Mouse (Mus musculus) liver, adult 2 months (tissue): ENCODE measurements around the gene Atp6v1g3. TPM values are rescaled to one million over a fixed set of nuclear protein-coding genes. Genes with fewer than 3 reads are reported as not detected.

Experiments used
- DNase-seq: peaks from one replicate; pipeline ENCODE4 v3.0.0-alpha.2; 2011; ENCODE audit warnings: low read depth, low spot score; ENCODE audit errors: extremely low read depth
- H3K27ac ChIP-seq: fragments of 200-500 bp; replicated peaks from 2 replicates; pipeline ENCODE4 v1.5.1; 2012; ENCODE audit warnings: low read depth, mild to moderate bottlenecking, control low read depth, inconsistent platforms, low read length; ENCODE audit not compliant: insufficient read depth
- H3K27me3 ChIP-seq: fragments of 200-500 bp; 2 replicates; pipeline ENCODE4 v1.6.1; 2012; ENCODE audit warnings: mild to moderate bottlenecking, moderate library complexity, low read length, inconsistent platforms; ENCODE audit not compliant: control insufficient read depth, insufficient read depth
- H3K36me3 ChIP-seq: fragments of 200-500 bp; 2 replicates; pipeline ENCODE4 v1.6.1; 2012; ENCODE audit warnings: low read length, inconsistent platforms; ENCODE audit not compliant: control insufficient read depth, insufficient read depth
- H3K4me1 ChIP-seq: fragments of 200-500 bp; 2 replicates; pipeline ENCODE4 v1.6.1; 2011; ENCODE audit warnings: low read length; ENCODE audit not compliant: control insufficient read depth, insufficient read depth
- H3K4me3 ChIP-seq: fragments of 200-500 bp; 2 replicates; pipeline ENCODE4 v1.5.1; 2011; ENCODE audit warnings: low read depth, mild to moderate bottlenecking, control low read depth, low read length, moderate library complexity; ENCODE audit not compliant: insufficient read depth
- H3K79me2 ChIP-seq: fragments of 200-500 bp; 2 replicates; pipeline ENCODE4 v1.6.1; 2012; ENCODE audit warnings: inconsistent platforms, mild to moderate bottlenecking, low read length, moderate library complexity; ENCODE audit not compliant: control insufficient read depth, insufficient read depth
- H3K9ac ChIP-seq: fragments of 200-500 bp; 2 replicates; pipeline ENCODE4 v1.6.1; 2012; ENCODE audit warnings: low read depth, mild to moderate bottlenecking, control low read depth, inconsistent platforms, low read length
- CTCF ChIP-seq: fragments of 200-500 bp; IDR thresholded peaks from 2 replicates; pipeline ENCODE4 v1.5.1; 2011; ENCODE audit warnings: low read depth, low read length, control low read depth
- POLR2A ChIP-seq: fragments of 200-500 bp; IDR thresholded peaks from 2 replicates; pipeline ENCODE4 v1.6.1; 2011; ENCODE audit warnings: low read length, control low read depth; ENCODE audit not compliant: insufficient read depth; ENCODE audit errors: extremely low read depth
- WGBS: fragments of 180-500 bp; shearing (Covaris S2); methylation state at CpG from one replicate; pipeline ENCODE4 v1.1.7; 2018; 5-methylcytosine and 5-hydroxymethylcytosine counted together
- polyA plus RNA-seq: library from polyadenylated mRNA; depleted of rRNA; stranded (reverse); fragments of >200 nt; gene quantifications from 2 replicates; pipeline ENCODE4 v1.2.3, GENCODE M21; 2012
- total RNA-seq: library from RNA; depleted of rRNA; stranded (reverse); fragments of >200 nt; gene quantifications from 2 replicates; pipeline ENCODE4 v1.2.3, GENCODE M21; 2014

Gene Atp6v1g3
- total and polyA plus RNA-seq, 2 experiments = not detected

DNA sequence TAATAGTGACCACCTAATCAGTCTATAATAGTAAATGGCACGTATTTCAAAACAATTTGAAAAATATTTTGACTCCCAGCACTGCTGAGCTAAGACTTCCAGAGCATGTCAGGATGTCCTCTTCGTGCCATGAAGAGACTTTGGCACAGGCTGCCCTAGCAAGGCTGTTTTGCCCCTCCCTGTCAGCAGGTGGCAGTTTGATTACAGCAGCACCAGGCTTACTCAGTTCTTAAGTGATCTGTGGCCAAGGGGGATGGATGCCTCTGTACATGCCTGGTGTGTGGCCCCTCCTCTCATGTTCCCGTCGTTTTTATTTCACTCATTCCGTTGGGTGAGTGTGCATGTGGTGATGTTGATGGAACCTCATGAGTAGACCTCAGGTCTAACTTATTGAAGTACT is 2.3 kb downstream of the Atp6v1g3 start:
- H3K79me2 ChIP-seq = no peaks in the 10 kb centered on the region
- TF ChIP-seq CTCF (peak; percentile 44), POLR2A (no peak)
- no peaks in the 10 kb centered on the region for H3K36me3 ChIP-seq
- H3K4me1 ChIP-seq = no peaks in the 10 kb centered on the region
- H3K4me3 ChIP-seq = no peak overlapping the region
- no peak overlapping the region for H3K27ac ChIP-seq
- no peaks in the 10 kb centered on the region for H3K27me3 ChIP-seq
- 53% methylated on average over 5 of the region's 5 CpGs for WGBS
- no peak overlapping the region for H3K9ac ChIP-seq
- no peak for DNase-seq

DNA sequence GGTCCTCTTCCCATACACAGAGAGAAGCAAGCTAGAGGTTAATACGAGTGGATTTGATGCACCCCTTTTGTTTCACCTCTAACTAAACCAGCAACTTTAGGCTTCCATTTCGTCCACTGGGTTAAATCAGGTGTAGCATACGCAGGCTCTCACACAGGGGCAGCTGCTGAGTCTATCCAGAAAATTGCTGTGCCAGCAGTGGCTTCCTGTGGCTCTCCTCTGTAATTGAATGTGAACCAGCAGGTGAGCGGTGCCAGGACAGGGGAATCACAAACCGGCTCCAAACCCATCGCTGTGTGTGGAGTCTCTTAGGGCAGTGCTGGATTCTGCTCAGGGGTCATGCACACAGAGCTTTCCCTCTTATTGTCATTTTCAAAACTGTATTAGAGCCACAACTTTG is 7.6 kb downstream of the Atp6v1g3 start:
- Histone ChIP-seq H3K27ac (no peak overlapping the region), H3K4me1 (no peaks in the 10 kb centered on the region), H3K9ac (no peak overlapping the region), H3K79me2 (no peaks in the 10 kb centered on the region), H3K27me3 (no peaks in the 10 kb centered on the region), H3K4me3 (no peak overlapping the region), H3K36me3 (no peaks in the 10 kb centered on the region)
- DNase-seq = no peak
- WGBS = 78% methylated on average over 6 of the region's 6 CpGs
- TF ChIP-seq CTCF = no peak
- no peak for TF ChIP-seq POLR2A

DNA sequence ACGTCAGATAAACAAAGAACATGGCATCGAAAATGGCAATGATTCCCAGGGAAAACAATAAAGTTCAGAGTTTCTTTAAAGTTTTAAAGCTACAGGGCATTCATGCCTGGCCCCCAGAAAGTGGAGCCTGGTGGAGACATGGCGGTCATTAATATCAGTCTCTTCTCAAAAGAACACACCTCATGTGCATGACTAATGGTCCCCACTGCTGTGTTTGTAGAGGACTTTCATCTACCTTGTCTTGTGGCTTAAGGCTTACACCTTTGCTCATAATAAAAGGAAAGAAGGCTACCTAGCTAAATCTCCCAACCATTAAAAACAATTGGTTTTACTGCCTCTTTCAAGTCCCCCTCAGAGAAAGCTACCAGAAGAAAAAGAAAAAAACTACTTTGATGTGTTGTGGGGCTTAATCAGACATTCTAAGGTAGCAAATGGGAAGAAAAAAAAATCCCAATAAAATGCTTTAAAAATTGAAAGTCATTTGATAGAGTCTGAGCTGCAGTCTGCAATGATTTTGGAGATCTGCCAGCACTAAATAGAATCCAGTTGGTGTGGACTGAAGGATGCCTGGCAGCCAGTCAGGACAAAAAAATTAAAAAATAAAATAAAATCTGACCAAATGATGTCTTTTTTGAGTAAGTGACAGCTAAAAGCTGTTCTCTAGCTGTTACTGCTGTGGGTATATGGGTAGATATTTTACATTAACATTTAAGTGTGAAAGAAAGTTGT is 9.0 kb downstream of the Atp6v1g3 start:
- Histone ChIP-seq H3K4me1 (no peaks in the 10 kb centered on the region), H3K79me2 (no peaks in the 10 kb centered on the region), H3K27ac (no peak overlapping the region), H3K9ac (no peak overlapping the region), H3K36me3 (no peaks in the 10 kb centered on the region), H3K27me3 (no peaks in the 10 kb centered on the region), H3K4me3 (no peak overlapping the region)
- DNase-seq = no peak
- TF ChIP-seq POLR2A (no peak), CTCF (no peak)
- WGBS = 69% methylated on average over 3 of the region's 3 CpGs

DNA sequence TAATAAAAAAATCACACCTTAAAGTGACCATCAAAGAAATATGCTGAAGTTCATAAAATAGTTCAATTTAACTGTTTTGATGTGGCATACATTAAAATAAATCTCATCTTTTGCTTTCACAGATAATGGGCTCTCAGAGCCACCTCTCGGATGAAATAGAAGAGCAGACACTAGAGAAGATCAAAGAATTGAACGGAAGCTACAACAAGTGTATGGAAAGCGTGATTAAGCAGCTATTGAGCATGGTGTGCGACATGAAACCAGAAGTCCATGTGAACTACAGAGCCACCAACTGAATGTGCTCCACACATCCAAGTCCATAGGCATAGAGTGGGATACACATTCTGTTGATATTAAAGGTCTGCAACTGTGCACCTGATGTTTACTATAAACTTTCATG is 14.1 kb downstream of the Atp6v1g3 start:
- Histone ChIP-seq H3K79me2 (no peaks in the 10 kb centered on the region), H3K4me1 (no peaks in the 10 kb centered on the region)
- WGBS = 88% methylated on average over 4 of the region's 4 CpGs

DNA sequence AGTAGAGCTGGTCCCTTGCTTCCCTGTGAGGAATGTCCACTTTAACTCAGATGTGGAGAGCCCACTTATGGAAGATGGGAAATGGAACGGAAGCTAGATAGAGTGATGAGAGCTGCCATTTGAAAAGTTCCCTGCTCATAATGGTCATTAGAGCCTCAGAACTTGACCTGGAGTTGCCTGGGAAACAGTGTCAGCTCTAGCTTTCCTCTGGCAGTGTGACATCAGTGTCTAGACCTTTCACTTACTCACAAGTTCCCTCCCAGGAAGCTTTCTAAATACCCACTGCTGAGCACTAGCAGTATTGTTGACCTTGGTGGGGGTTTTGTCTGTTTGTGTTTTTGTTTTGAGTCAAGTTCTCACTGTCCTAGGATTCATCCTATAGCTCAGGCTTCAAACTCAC is 15.2 kb downstream of the Atp6v1g3 start:
- H3K9ac ChIP-seq = no peak overlapping the region
- WGBS = 83% methylated on average over 1 of the region's 1 CpGs
- H3K27me3 ChIP-seq = no peaks in the 10 kb centered on the region
- no peak overlapping the region for H3K27ac ChIP-seq
- no peaks in the 10 kb centered on the region for H3K79me2 ChIP-seq
- TF ChIP-seq POLR2A (no peak), CTCF (no peak)
- DNase-seq = peak; percentile 23
- no peaks in the 10 kb centered on the region for H3K4me1 ChIP-seq
- H3K4me3 ChIP-seq = no peak overlapping the region
- H3K36me3 ChIP-seq = no peaks in the 10 kb centered on the region

More for the DNA sequence above, 14.1 kb downstream of the Atp6v1g3 start:
- no peak overlapping the region for H3K9ac ChIP-seq
- H3K36me3 ChIP-seq = no peaks in the 10 kb centered on the region
- no peak for TF ChIP-seq CTCF
- no peak for TF ChIP-seq POLR2A
- no peak for DNase-seq
- H3K27me3 ChIP-seq = no peaks in the 10 kb centered on the region
- H3K4me3 ChIP-seq = no peak overlapping the region
- no peak overlapping the region for H3K27ac ChIP-seq
